8 mouse cellular contexts compared by ENCODE assay signal in genomic region chr5:53590875-53591682, GRCm38 (mm10).
DNase-seq lines count a peak whose midpoint lies in the region; ATAC-seq and TF ChIP-seq lines count a peak whose summit lies in the region.

No protein-coding gene starts in this region.

- peak overlapping the region; percentile 82 for H3K4me3 ChIP-seq in bone marrow, adult 2 months (replicated peaks; ENCODE audit: control insufficient read depth, low read depth, low read length)
- peak overlapping the region; percentile 93 for H3K4me3 ChIP-seq in embryonic fibroblast, embryonic 13.5 days (ENCODE audit: insufficient read depth, low read length)
- H3K4me3 ChIP-seq in hindbrain, embryonic 16.5 days (ENCODE audit: low read length): peak overlapping the region; percentile 92
- peak overlapping the region; percentile 94 for H3K4me3 ChIP-seq in liver, adult 2 months (ENCODE audit: insufficient read depth, low read depth, low read length)
- H3K4me3 ChIP-seq in stomach, postnatal 0 days (ENCODE audit: low read depth, low read length): peak overlapping the region; percentile 90

- peaks cover 21% of the 10 kb centered on the region; the same call in 1 of the 2 replicates for H3K79me2 ChIP-seq in liver, adult 2 months (ENCODE audit: control insufficient read depth, insufficient read depth, low read length)

- H3K9me3 ChIP-seq in hindbrain, embryonic 16.5 days (ENCODE audit: control insufficient read depth, low read length): no peaks in the 10 kb centered on the region
- H3K9me3 ChIP-seq in stomach, postnatal 0 days (ENCODE audit: control insufficient read depth, low read length): no peaks in the 10 kb centered on the region

- no peak for TF ChIP-seq POLR2A in bone marrow, adult 2 months (IDR thresholded peaks at IDR 0.05; ENCODE audit: borderline replicate concordance, control insufficient read depth, low read depth, low read length)
- no peak; the same call in 1 of the 2 replicates for TF ChIP-seq POLR2A in embryonic fibroblast, embryonic 13.5 days (IDR thresholded peaks at IDR 0.05; ENCODE audit: low read depth, low read length)
- TF ChIP-seq POLR2A in liver, adult 2 months (IDR thresholded peaks at IDR 0.05; ENCODE audit: extremely low read depth, insufficient read depth, low read length): no peak

- DNase-seq in heart, adult 18-20 months: peak; percentile 23 to 39
- DNase-seq in heart, adult 9 months (ENCODE audit: low spot score in 2 of 2): no peak
- no peak for DNase-seq in liver, adult 2 months (ENCODE audit: extremely low read depth, low read depth, low spot score)
- DNase-seq in naive thymus-derived CD4-positive, alpha-beta T cell, adult 2 months (ENCODE audit: low read depth): peak; percentile 55
- peak; percentile 36 for DNase-seq in stomach, postnatal 0 days (ENCODE audit: low spot score)

- H3K4me1 ChIP-seq in bone marrow, adult 2 months (ENCODE audit: control insufficient read depth, insufficient read depth, low read length): peaks cover 2% of the 10 kb centered on the region; the same call in 1 of the 2 replicates
- peaks cover 7% of the 10 kb centered on the region for H3K4me1 ChIP-seq in embryonic fibroblast, embryonic 13.5 days (ENCODE audit: control insufficient read depth, insufficient read depth, low read length)
- peaks cover 21% of the 10 kb centered on the region for H3K4me1 ChIP-seq in hindbrain, embryonic 16.5 days (ENCODE audit: control insufficient read depth, insufficient read depth, low read depth, low read length)
- H3K4me1 ChIP-seq in liver, adult 2 months (ENCODE audit: control insufficient read depth, insufficient read depth, low read length): peaks cover 15% of the 10 kb centered on the region
- H3K4me1 ChIP-seq in stomach, postnatal 0 days (replicated peaks; ENCODE audit: control insufficient read depth, insufficient read depth): no peaks in the 10 kb centered on the region

- TF ChIP-seq CTCF in bone marrow, adult 2 months (IDR thresholded peaks at IDR 0.05; ENCODE audit: control insufficient read depth, insufficient read depth, low read length): no peak
- TF ChIP-seq CTCF in embryonic fibroblast, embryonic 13.5 days (IDR thresholded peaks at IDR 0.05; ENCODE audit: borderline replicate concordance, insufficient read depth, low read length): no peak
- TF ChIP-seq CTCF in liver, adult 2 months (IDR thresholded peaks at IDR 0.05; ENCODE audit: low read depth, low read length): no peak
- TF ChIP-seq CTCF in stomach, postnatal 0 days (IDR thresholded peaks at IDR 0.05; ENCODE audit: low read depth): peak; percentile 14; the same call in 1 of the 2 replicates

- H3K36me3 ChIP-seq in hindbrain, embryonic 16.5 days (ENCODE audit: control insufficient read depth, insufficient read depth, low read length): no peaks in the 10 kb centered on the region
- H3K36me3 ChIP-seq in liver, adult 2 months (ENCODE audit: control insufficient read depth, insufficient read depth, low read length): no peaks in the 10 kb centered on the region
- H3K36me3 ChIP-seq in stomach, postnatal 0 days (ENCODE audit: control insufficient read depth, insufficient read depth, low read length): no peaks in the 10 kb centered on the region

- H3K27ac ChIP-seq in bone marrow, adult 2 months (ENCODE audit: control insufficient read depth, insufficient read depth, low read depth, low read length, poor library complexity): peak overlapping the region; percentile 98
- H3K27ac ChIP-seq in embryonic fibroblast, embryonic 13.5 days (ENCODE audit: insufficient read depth, low read length): peak overlapping the region; percentile 79
- H3K27ac ChIP-seq in hindbrain, embryonic 16.5 days (ENCODE audit: low read depth, low read length): peak overlapping the region; percentile 99
- H3K27ac ChIP-seq in liver, adult 2 months (replicated peaks; ENCODE audit: insufficient read depth, low read depth, low read length): no peak overlapping the region
- H3K27ac ChIP-seq in stomach, postnatal 0 days (replicated peaks): peak overlapping the region; percentile 100

- peak overlapping the region; percentile 89 for H3K9ac ChIP-seq in hindbrain, embryonic 16.5 days (ENCODE audit: low read depth, low read length)
- H3K9ac ChIP-seq in liver, adult 2 months (ENCODE audit: low read depth, low read length): peak overlapping the region; percentile 94
- H3K9ac ChIP-seq in stomach, postnatal 0 days (ENCODE audit: low read length): peak overlapping the region; percentile 96

- H3K4me2 ChIP-seq in hindbrain, embryonic 16.5 days (ENCODE audit: low read length): peak overlapping the region; percentile 79
- peak overlapping the region; percentile 97 for H3K4me2 ChIP-seq in stomach, postnatal 0 days (replicated peaks; ENCODE audit: low read depth)

- ATAC-seq in hindbrain, embryonic 16.5 days: peak; percentile 1; the same call in 1 of the 2 replicates
- ATAC-seq in stomach, postnatal 0 days (ENCODE audit: low FRiP score, low TSS enrichment): peak; percentile 0; the same call in 1 of the 2 replicates

- no peaks in the 10 kb centered on the region for H3K27me3 ChIP-seq in hindbrain, embryonic 16.5 days (replicated peaks; ENCODE audit: control insufficient read depth, insufficient read depth, low read length)
- H3K27me3 ChIP-seq in liver, adult 2 months (ENCODE audit: control insufficient read depth, insufficient read depth, low read length): no peaks in the 10 kb centered on the region
- no peaks in the 10 kb centered on the region for H3K27me3 ChIP-seq in stomach, postnatal 0 days (ENCODE audit: control insufficient read depth, insufficient read depth, low read length)

- WGBS in bone marrow, adult 2 months: 17% methylated on average over 67 of the region's 67 CpGs
- under 1% methylated on average over 31 of the region's 67 CpGs for WGBS in hindbrain, embryonic 16.5 days
- 2% methylated on average over 39 of the region's 67 CpGs for WGBS in liver, adult 2 months
- under 1% methylated on average over 45 of the region's 67 CpGs for WGBS in stomach, postnatal 0 days

- no peak for TF ChIP-seq EP300 in stomach, postnatal 0 days (optimal IDR thresholded peaks at IDR 0.05)

Comparison
In these comparisons a context has a peak if more than half of its experiments do, and no peak if none do; other contexts are left out.
1. DNase-seq: peak in heart, adult 18-20 months (2 of 2), naive thymus-derived CD4-positive, alpha-beta T cell, adult 2 months (single experiment) and stomach, postnatal 0 days (single experiment); none in heart, adult 9 months (0 of 2) and liver, adult 2 months (single experiment).
2. Peak in every context shown above with its lines, with median percentiles within 50 percentile points of each other: H3K4me3 ChIP-seq and H3K9ac ChIP-seq.